Mouse (Mus musculus) 3T3-L1 (cell line): ENCODE measurements at regions not wholly inside any gene's neighbourhood (a gene's known extent, or its start where the extent isn't known, plus 50 kb on each side); places are given as distances from the start of the nearest gene placed in this dataset.
"Not testable (repeated sequence)": the region's sequence is repeated elsewhere in the genome, so short reads cannot be mapped to it uniquely, and the experiment has no call there.

Experiments used
- DNase-seq: peaks from one replicate; pipeline ENCODE4 v3.0.0-alpha.2; 2015; ENCODE audit warnings: low read depth, low spot score

DNA sequence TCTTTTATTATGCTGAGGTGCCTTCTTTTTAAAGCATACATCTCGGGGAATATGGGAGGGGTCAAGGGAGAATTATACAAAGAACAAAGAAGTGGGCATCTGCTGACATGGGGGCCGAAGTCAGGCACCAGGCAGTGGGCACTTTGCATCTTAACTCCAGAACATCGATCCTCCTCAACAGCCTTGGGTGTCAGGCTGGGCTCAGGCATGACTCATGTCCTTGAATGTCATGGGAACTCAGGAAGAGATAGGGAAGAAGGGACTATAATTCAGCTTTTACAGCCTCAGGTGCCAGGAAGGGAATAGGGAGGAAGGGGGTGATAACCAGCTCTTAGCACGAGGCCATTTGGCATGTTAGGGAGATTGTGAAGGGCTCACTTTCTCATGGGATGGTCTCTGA lies 85.6 kb upstream of the Ptprz1 start:
- DNase-seq: not testable (repeated sequence)

DNA sequence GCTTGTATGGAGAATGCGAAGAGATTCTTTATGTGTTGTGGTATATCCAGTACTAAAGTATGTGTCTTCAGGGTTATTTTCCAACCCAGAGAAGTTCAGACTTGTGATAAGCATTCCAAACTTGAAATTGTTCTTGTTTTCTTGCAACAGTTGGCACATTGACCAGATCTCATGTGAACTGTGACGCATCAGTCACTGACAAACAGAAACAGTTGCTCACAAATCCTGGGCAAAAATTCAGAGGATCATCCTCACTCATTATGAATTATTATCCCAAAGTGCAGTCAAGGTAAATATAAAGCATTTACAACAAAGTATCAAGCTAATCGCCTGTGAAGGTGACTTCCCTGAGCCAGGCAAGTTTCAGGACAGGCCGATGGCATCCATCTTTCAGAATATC lies 83.5 kb upstream of the Ptprz1 start:
- no peak for DNase-seq

DNA sequence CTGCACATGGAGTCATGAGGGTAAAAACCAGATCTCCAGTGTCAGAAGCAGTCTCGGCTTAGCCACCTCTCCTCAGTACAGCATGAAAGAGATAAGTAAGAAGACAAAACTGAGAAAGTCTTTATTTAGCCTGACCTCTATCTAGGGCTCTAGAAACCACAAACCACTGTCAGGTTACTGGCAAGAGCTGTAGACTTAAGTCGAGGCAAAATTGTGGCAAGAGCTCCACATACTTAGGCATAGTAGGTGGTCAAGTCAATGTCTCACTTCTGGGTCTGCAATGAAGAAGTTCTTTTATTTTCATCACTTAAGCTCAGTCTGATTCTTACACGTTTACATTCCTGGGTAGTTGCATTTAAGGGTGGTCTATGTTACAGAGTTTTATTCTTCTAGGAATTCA lies 82.7 kb upstream of the Ptprz1 start:
- no peak for DNase-seq

DNA sequence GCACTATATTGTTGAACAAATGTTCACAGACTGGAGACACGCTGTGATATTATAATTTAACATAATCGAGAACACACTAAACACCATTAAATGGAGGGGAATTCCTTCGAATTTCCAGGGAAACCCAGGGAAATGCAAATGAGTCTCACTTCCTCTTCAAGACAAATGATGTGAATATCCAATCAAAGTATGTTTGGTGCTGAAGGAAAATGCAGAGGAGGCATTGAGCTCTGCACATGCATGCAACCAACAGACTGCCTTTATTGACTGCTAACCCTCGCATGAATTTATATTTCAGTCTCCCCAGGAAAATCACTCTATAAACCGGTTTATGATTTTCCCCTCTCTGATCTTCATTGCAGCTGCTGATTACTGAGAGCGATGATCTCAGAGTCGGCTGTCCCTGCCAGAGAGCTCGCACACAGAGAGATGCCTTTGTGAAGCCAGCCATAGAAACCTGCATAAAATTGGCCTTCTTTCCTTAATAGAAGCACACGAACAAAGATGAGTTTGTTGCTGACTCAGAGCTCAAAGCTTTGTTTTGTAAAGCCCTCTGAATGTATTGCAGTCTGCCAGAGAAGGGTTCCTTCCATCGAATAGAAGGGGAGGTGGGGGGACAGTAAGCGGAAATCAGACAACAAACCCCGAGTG lies 81.1 kb upstream of the Ptprz1 start:
- no peak for DNase-seq

DNA sequence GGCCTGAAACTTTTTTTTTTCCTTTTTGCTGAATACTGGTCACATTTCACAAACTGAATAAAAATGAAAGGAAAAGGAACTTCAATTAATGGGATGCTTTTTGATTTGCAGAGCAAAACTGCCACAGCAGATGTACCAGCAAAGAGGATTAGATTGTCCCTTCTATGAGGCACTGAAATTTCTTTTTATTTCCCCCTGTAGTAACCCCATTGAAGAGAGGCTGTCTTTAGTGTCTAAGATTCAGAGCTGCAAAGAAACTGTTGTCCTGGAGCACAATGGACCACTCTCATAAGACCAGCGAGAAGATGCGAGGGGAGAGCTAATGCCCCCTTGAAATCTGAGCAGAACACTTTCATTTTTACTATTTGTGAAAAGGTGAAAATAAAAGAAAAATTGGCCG lies 80.5 kb upstream of the Ptprz1 start:
- DNase-seq: no peak

DNA sequence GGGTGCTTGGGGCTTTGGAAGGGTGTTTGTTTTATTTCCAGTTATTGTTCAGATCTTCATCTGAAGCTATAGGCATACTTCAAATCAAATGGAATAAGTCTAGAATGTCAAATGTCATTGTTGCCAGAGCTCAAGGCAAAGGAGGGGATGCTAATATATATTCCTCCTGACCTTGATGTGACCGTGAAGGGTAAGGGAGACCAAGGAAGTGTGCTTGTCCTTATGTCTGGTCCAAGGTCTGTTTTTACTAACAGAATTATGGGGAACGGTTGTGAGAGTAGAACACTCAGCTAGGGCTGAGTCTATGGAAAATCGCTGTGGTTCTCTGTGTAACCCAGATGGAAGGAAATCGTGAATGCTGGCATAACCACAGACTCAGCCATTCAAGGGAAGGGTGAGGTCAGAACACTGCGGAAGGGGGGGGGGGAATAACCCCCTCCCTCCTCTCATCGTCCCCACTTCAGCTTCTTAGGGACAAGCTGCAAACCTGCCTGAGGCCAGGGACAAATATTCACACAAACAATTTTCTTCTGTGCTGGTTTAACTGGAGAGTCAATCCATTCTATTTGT lies 79.9 kb upstream of the Ptprz1 start:
- no peak for DNase-seq

DNA sequence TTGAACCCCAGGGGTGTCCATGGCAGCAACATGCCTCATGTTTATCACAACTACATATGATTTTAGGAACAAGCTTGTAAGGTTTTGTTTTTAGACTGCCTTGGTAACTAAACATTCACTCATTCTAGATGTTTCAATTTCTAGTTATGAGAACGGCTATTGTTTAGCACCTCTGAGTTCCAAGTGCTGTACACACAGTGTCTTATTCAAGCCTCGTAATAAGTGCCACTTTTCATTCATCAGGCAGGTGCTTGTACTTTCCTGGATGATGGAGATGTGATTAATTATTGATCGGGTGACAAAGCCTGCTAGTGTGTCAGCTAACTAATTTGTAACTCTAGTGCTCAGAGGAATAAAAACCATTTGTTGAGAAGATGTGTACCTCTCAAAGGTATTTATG lies 73.4 kb upstream of the Ptprz1 start:
- DNase-seq: no peak

DNA sequence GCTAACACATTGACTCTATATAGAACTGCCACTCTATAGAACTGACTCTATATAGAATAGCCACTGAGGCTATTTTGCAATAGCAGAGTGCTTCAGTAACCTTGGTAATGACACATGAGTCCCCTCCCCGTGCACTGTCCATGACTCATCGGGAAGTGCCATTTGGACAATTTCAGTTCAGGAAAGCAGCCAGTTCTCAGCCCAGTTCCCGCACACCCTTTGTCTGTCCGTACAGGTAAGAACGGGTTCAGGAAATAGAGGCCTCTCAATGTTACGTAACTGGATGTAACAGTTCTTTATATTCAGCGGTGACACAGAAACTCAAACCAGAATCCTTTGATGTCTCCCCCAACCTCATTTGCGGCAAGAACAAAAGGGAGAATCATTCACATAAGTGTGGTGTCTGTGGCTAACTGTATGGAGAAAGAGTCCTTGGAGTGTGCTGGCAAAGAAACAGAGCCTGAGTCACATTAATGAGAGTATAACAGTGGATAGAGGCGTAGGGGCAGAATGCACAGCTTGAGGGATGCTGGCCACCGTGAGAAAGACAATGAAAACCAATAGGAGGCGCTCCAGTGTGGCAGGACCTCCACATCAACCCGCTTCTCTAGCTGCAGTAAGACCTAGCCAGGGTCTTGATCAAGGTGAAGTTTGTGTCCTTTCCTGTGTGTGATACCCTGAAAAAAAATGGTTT lies 72.8 kb upstream of the Ptprz1 start:
- peak; percentile 15 for DNase-seq

DNA sequence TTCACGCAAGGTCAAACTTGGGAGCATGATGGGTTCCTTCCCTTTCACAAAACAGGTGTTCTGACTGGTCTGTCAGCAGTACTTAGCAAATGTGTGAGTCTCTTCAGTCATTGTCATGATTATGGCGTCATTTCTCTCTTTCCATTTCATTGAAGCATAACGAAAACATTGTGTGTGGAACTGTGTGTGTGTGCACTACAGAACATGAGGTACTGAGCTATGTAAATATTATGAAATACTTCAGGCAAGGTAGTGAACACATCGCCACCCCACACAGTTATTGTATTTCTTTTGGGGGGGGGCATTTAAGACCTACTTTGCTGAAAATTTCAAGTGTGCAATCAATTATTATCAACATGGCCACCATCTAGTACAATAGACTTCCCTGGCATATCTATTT lies 71.4 kb upstream of the Ptprz1 start:
- no peak for DNase-seq

DNA sequence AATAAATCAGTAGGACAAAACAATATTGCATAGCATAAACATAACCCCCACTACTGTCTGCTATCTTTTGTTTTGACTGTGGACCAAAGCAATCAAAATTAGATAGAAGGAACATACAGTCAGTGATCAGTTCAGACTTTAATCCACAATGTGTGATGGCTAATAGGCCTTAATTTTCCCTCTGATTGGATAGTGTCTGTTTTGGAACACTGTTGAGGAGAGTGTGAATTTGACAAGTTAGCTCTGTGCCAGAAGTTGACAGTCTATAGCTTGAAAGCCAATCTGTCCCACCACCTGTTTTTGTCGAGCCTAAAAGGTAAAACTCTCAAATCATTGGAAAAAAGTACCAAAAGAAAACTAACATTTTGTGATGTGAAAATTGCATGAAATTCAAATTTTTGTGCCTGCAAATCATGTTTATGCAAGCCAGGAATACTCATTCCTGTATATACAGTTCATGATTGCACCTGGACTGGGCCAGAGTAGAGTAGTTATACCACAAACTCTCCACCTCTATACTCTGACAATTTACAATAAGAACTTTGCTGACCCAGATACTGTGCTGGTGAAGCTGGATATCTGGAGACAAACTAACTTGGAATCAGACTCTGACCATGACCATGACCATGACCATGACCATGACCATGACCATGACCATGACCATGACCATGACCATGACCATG lies 50.1 kb upstream of the Ptprz1 start:
- no peak for DNase-seq
